Mouse (Mus musculus) limb, embryonic 14.5 days (tissue): Measurements from ENCODE around the gene Mtx1. TPM values are rescaled to one million over a fixed set of nuclear protein-coding genes. Genes with fewer than 3 reads are reported as not detected.

Source experiments
- ATAC-seq: fragments of 200-750 bp; cut with Nextera tagmentation; 2 replicates; pipeline ENCODE4 v1.8.0; 2017; ENCODE audit warnings: low read depth, moderate number of reproducible peaks, moderate TSS enrichment; ENCODE audit not compliant: low FRiP score
- DNase-seq: peaks from one replicate; pipeline ENCODE4 v3.0.0-alpha.2; 2015; ENCODE audit warnings: low spot score
- H3K27ac ChIP-seq: fragments of 300-500 bp; sonication (generic); replicated peaks from 2 replicates; pipeline ENCODE4 v1.5.1; 2014; ENCODE audit warnings: low read depth, mild to moderate bottlenecking, low read length, moderate library complexity, mixed read lengths
- H3K27me3 ChIP-seq: fragments of 300-500 bp; sonication (generic); 2 replicates; pipeline ENCODE4 v1.6.1; 2014; ENCODE audit warnings: low read length, mixed read lengths; ENCODE audit not compliant: control insufficient read depth, insufficient read depth
- H3K36me3 ChIP-seq: fragments of 300-500 bp; sonication (generic); 2 replicates; pipeline ENCODE4 v1.6.1; 2014; ENCODE audit warnings: mild to moderate bottlenecking, low read length, moderate library complexity, mixed read lengths; ENCODE audit not compliant: control insufficient read depth, insufficient read depth
- H3K4me1 ChIP-seq: fragments of 300-500 bp; sonication (generic); 2 replicates; pipeline ENCODE4 v1.6.1; 2014; ENCODE audit warnings: antibody characterized with exemption, low read length, mixed read lengths; ENCODE audit not compliant: control insufficient read depth, insufficient read depth
- H3K4me2 ChIP-seq: fragments of 300-500 bp; sonication (generic); replicated peaks from 2 replicates; pipeline ENCODE4 v1.6.1; 2014; ENCODE audit warnings: low read depth, mild to moderate bottlenecking, low read length, moderate library complexity; ENCODE audit not compliant: severe bottlenecking
- H3K4me3 ChIP-seq: fragments of 300-500 bp; sonication (generic); replicated peaks from 2 replicates; pipeline ENCODE4 v1.5.1; 2014; ENCODE audit warnings: low read length
- H3K9ac ChIP-seq: fragments of 300-500 bp; sonication (generic); 2 replicates; pipeline ENCODE4 v1.6.1; 2014; ENCODE audit warnings: mild to moderate bottlenecking, low read depth, low read length, moderate library complexity; ENCODE audit not compliant: severe bottlenecking
- H3K9me3 ChIP-seq: fragments of 300-500 bp; sonication (generic); 2 replicates; pipeline ENCODE4 v1.6.1; 2016; ENCODE audit warnings: low read length; ENCODE audit not compliant: control insufficient read depth
- POLR2A ChIP-seq: fragments of 200-500 bp; IDR thresholded peaks from 2 replicates; pipeline ENCODE4 v1.8.0; 2012; ENCODE audit warnings: inconsistent platforms, mild to moderate bottlenecking, moderate library complexity, borderline replicate concordance; ENCODE audit not compliant: insufficient read depth, insufficient read length; ENCODE audit errors: extremely low read depth
- whole genome bisulfite sequencing: fragments of 180-500 bp; shearing (Covaris S2); extraction: QIAGEN DNeasy Blood & Tissue Kit; methylation state at CpG from one replicate; pipeline ENCODE4 v1.1.7; 2014; 5-methylcytosine and 5-hydroxymethylcytosine counted together
- polyA plus RNA-seq, 2 experiments: library from polyadenylated mRNA; depleted of rRNA in 1 of 2; stranded (reverse) in 1 of 2; unstranded in 1 of 2; fragments of >200 nt; fragmentation: Nextera tagmentation in 1 of 2; extraction: Ambion mirVana in 1 of 2; gene quantifications; 2 replicates each; pipeline versions ENCODE4 v1.2.1 to v1.2.3; 2012 to 2014

Mtx1 gene
- polyA plus RNA-seq, 2 experiments: 163 to 196 TPM

DNA sequence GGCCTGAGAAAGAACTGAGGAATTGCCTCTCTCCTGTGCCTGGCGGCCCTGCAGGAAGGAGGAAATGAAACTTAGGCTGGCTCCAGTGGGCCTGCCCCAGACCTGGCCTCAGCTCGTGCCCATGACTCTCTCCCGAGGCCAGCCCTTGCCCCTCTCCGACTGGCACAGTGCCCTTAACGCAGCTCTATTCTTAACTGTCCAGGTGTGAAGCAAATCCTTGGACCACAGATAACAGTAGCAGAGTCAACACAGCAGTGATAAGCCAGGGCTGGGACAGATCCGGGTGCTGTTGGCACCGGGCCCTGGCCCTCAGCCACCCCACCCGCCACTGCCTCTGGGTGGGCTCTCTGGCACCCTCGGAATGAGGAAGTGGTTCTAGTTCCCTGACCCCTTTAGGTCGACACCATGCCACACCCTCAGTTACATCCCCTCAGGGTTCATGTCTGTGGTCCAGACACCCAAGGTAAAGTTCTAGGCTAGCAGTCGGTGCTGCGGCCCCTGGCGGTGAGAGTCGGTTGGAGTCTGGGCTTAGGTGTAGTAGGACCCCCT, 6.7 kb upstream of the Mtx1 start:
- Histone ChIP-seq H3K9me3 (no peaks in the 10 kb centered on the region), H3K4me2 (no peak overlapping the region), H3K27ac (no peak overlapping the region), H3K9ac (no peak overlapping the region), H3K4me3 (no peak overlapping the region), H3K27me3 (no peaks in the 10 kb centered on the region), H3K36me3 (peaks cover 33% of the 10 kb centered on the region), H3K4me1 (peaks cover 4% of the 10 kb centered on the region)
- WGBS: 82% methylated on average over 14 of the region's 14 CpGs
- TF ChIP-seq POLR2A: no peak
- ATAC-seq (no peak), DNase-seq (no peak)

DNA sequence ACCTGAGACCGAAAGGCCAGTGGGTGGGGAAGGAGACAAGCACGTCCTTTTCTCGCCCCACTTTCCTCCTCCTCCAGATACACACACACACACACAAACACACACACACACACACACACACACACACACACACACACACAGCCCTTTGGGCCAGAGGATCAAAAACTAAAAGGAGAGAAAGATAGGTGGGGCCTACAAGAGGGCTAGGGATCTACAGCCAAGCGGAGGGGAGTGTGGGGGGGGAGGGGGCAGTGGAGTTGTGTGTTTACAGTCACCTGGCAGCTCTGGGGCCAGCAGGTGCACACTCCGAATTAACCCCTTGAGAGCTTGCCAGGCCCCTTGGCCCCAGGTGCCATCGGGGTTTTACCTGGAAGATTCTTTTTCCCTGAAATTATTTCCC, 5.7 kb upstream of the Mtx1 start:
- no peak overlapping the region for H3K4me2 ChIP-seq
- H3K27me3 ChIP-seq: no peaks in the 10 kb centered on the region
- H3K9me3 ChIP-seq: no peaks in the 10 kb centered on the region
- H3K4me1 ChIP-seq: peaks cover 9% of the 10 kb centered on the region
- DNase-seq: no peak
- WGBS: 49% methylated on average over 6 of the region's 6 CpGs
- H3K36me3 ChIP-seq: peaks cover 23% of the 10 kb centered on the region
- no peak overlapping the region for H3K4me3 ChIP-seq
- TF ChIP-seq POLR2A: no peak
- H3K27ac ChIP-seq: no peak overlapping the region
- no peak overlapping the region for H3K9ac ChIP-seq
- no peak for ATAC-seq

DNA sequence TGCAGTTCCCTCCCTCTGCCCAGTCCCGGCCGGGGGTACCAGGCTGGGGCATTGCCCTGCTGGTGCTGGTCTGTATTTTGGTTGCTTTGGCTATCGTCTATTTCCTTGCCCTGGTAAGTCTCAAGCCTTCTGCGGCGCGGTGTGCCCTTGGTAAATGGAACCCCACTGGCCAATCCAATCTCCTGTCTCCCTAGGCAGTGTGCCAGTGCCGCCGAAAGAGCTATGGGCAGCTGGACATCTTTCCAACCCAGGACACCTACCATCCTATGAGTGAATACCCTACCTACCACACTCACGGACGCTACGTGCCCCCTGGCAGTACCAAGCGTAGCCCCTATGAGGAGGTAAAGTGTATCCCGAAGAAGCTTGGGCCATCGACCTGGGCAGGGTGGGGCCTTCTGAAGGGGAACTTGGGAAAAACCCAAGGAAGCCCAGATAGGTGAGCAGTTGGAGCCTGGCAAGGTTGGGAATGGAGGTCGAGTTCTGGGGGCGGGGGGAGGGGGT, 4.9 kb upstream of the Mtx1 start:
- no peak overlapping the region for H3K27ac ChIP-seq
- no peak overlapping the region for H3K9ac ChIP-seq
- DNase-seq: no peak
- peaks cover 14% of the 10 kb centered on the region for H3K4me1 ChIP-seq
- H3K36me3 ChIP-seq: peaks cover 20% of the 10 kb centered on the region
- TF ChIP-seq POLR2A: no peak
- ATAC-seq: no peak
- H3K4me2 ChIP-seq: no peak overlapping the region
- H3K4me3 ChIP-seq: no peak overlapping the region
- no peaks in the 10 kb centered on the region for H3K27me3 ChIP-seq
- H3K9me3 ChIP-seq: no peaks in the 10 kb centered on the region
- WGBS: 73% methylated on average over 16 of the region's 16 CpGs

GRCm38 (mm10) chr3:89231345-89231744, 4.5 kb upstream of the Mtx1 start:
- DNase-seq: no peak
- H3K36me3 ChIP-seq: peaks cover 20% of the 10 kb centered on the region
- WGBS: 59% methylated on average over 7 of the region's 7 CpGs
- H3K27me3 ChIP-seq: no peaks in the 10 kb centered on the region
- H3K4me3 ChIP-seq: no peak overlapping the region
- H3K4me2 ChIP-seq: no peak overlapping the region
- ATAC-seq: no peak
- no peaks in the 10 kb centered on the region for H3K9me3 ChIP-seq
- peaks cover 19% of the 10 kb centered on the region for H3K4me1 ChIP-seq
- H3K27ac ChIP-seq: no peak overlapping the region
- no peak for TF ChIP-seq POLR2A
- no peak overlapping the region for H3K9ac ChIP-seq

DNA sequence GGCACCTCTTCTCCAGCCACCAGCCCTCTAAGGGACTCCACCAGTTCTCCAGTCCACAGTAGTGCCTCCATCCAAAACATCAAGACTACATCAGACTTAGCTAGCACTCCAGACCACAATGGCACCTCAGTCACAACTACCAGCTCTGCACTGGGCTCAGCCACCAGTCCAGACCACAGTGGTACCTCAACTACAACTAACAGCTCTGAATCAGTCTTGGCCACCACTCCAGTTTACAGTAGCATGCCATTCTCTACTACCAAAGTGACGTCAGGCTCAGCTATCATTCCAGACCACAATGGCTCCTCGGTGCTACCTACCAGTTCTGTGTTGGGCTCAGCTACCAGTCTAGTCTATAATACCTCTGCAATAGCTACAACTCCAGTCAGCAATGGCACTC, 3.7 kb upstream of the Mtx1 start:
- Histone ChIP-seq H3K9me3 (no peaks in the 10 kb centered on the region), H3K27me3 (no peaks in the 10 kb centered on the region), H3K4me3 (no peak overlapping the region), H3K4me1 (peaks cover 22% of the 10 kb centered on the region), H3K36me3 (peaks cover 19% of the 10 kb centered on the region), H3K9ac (no peak overlapping the region), H3K27ac (no peak overlapping the region), H3K4me2 (no peak overlapping the region)
- TF ChIP-seq POLR2A: no peak
- DNase-seq: no peak
- 86% methylated on average over 2 of the region's 2 CpGs for WGBS
- no peak for ATAC-seq
